Mouse (Mus musculus): ENCODE results near the gene Pbx1.

- no peak for TF ChIP-seq CTCF (conservative IDR thresholded peaks at IDR 0.05; ENCODE audit: low read length)
- no peak for TF ChIP-seq NANOG (IDR thresholded peaks at IDR 0.05; ENCODE audit: borderline replicate concordance, low read length)
These were observed 160.0 kb downstream of the Pbx1 start for GRCm38 (mm10) chr1:168272091-168272490.
